Mouse (Mus musculus): Measurements from ENCODE around the gene Hecw2.

- peak; percentile 49 for TF ChIP-seq CTCF (conservative IDR thresholded peaks at IDR 0.05; ENCODE audit: low read length)
- no peak for TF ChIP-seq POU5F1 (IDR thresholded peaks at IDR 0.05; ENCODE audit: borderline replicate concordance, low read length)
Observed at GRCm38 (mm10) chr1:54039062-54039461, 155.9 kb downstream of the Hecw2 start.
